Mouse (Mus musculus) G1E (cell line): ENCODE measurements around the gene Abhd17a. TPM values are rescaled to one million over a fixed set of nuclear protein-coding genes. Genes with fewer than 3 reads are reported as not detected.

ENCODE experiments used
- ATAC-seq: 2 replicates; pipeline ENCODE4 v1.8.0; 2016; ENCODE audit warnings: mild to moderate bottlenecking; ENCODE audit not compliant: insufficient number of reproducible peaks, poor library complexity, low FRiP score, severe bottlenecking; ENCODE audit errors: extremely low read depth
- DNase-seq: peaks from one replicate; pipeline ENCODE4 v3.0.0; 2012; ENCODE audit warnings: low spot score
- H3K27me3 ChIP-seq: 2 replicates; pipeline ENCODE4 v1.6.1; 2012; ENCODE audit warnings: mild to moderate bottlenecking, low read length, inconsistent platforms; ENCODE audit not compliant: insufficient read depth
- H3K36me3 ChIP-seq: replicated peaks from 2 replicates; pipeline ENCODE3; 2012; ENCODE audit warnings: mild to moderate bottlenecking, inconsistent platforms
- H3K4me1 ChIP-seq: 2 replicates; pipeline ENCODE4 v1.6.1; 2012; ENCODE audit warnings: low read depth, low read length, inconsistent platforms, mixed read lengths; ENCODE audit not compliant: insufficient read depth
- H3K4me3 ChIP-seq: 2 replicates; pipeline ENCODE4 v1.5.1; 2012; ENCODE audit warnings: low read depth, mild to moderate bottlenecking, inconsistent platforms, low read length, moderate library complexity, mixed read lengths
- H3K9me3 ChIP-seq: replicated peaks from 2 replicates; pipeline ENCODE4 v1.6.1; 2012; ENCODE audit warnings: inconsistent platforms
- CTCF ChIP-seq: IDR thresholded peaks from 2 replicates; pipeline ENCODE4 v1.5.1; 2012; ENCODE audit warnings: low read depth, low read length, inconsistent platforms, mixed read lengths
- GATA1 ChIP-seq: IDR thresholded peaks from 2 replicates; pipeline ENCODE4 v1.6.1; 2012; ENCODE audit warnings: borderline replicate concordance, low read length, inconsistent platforms, mixed read lengths
- GATA2 ChIP-seq: IDR thresholded peaks from 2 replicates; pipeline ENCODE4 v1.6.1; 2012; ENCODE audit warnings: low read depth, low read length, inconsistent platforms, borderline replicate concordance
- POLR2AphosphoS5 ChIP-seq: IDR thresholded peaks from 2 replicates; pipeline ENCODE4 v1.6.1; 2012; ENCODE audit warnings: low read depth, low read length, inconsistent platforms; ENCODE audit not compliant: insufficient replicate concordance
- TAL1 ChIP-seq: conservative IDR thresholded peaks from 2 replicates; pipeline ENCODE4 v1.6.1; 2012; ENCODE audit warnings: low read depth, low read length, inconsistent platforms, mixed read lengths
- polyA plus RNA-seq: library from polyadenylated mRNA; stranded (reverse); fragments of >175 nt; gene quantifications from 2 replicates; pipeline ENCODE4 v1.2.3, GENCODE M21; 2012
- total RNA-seq, 2 experiments: library from RNA; stranded (forward) in 1 of 2; stranded (reverse) in 1 of 2; fragments of 200-1000 nt in 1 of 2; fragments of >200 nt in 1 of 2; fragmentation: Nextera tagmentation in 1 of 2; gene quantifications; 2 replicates each; pipeline ENCODE4 v1.2.3; 2014 to 2017

The Abhd17a gene
- total and polyA plus RNA-seq, 3 experiments = 12.4 to 574 (median 37.8) TPM

- H3K4me1 ChIP-seq = peaks cover 58% of the 10 kb centered on the region
- no peaks in the 10 kb centered on the region for H3K27me3 ChIP-seq
- H3K9me3 ChIP-seq = no peaks in the 10 kb centered on the region
- no peak for TF ChIP-seq POLR2AphosphoS5
- TF ChIP-seq TAL1 = no peak
- no peak for TF ChIP-seq GATA1
- no peak for TF ChIP-seq CTCF
- no peak for TF ChIP-seq GATA2
- ATAC-seq (no peak), DNase-seq (no peak)
- no peak overlapping the region for H3K4me3 ChIP-seq
- H3K36me3 ChIP-seq = peaks cover 88% of the 10 kb centered on the region
Measured at GRCm38 (mm10) chr10:80552364-80552763, 37.8 kb downstream of the Abhd17a start.

- DNase-seq (no peak), ATAC-seq (no peak)
- Histone ChIP-seq H3K9me3 (no peaks in the 10 kb centered on the region), H3K36me3 (peaks cover 98% of the 10 kb centered on the region), H3K4me3 (no peak overlapping the region), H3K27me3 (no peaks in the 10 kb centered on the region), H3K4me1 (peaks cover 48% of the 10 kb centered on the region)
- TF ChIP-seq CTCF (no peak), POLR2AphosphoS5 (no peak)
Measured at GRCm38 (mm10) chr10:80549279-80549678, 40.9 kb downstream of the Abhd17a start.

- Histone ChIP-seq H3K4me3 (peak overlapping the region; percentile 30; the same call in 1 of the 2 replicates), H3K27me3 (no peaks in the 10 kb centered on the region), H3K36me3 (peaks cover 98% of the 10 kb centered on the region), H3K9me3 (no peaks in the 10 kb centered on the region), H3K4me1 (peaks cover 40% of the 10 kb centered on the region)
- DNase-seq (peak; percentile 71), ATAC-seq (no peak)
- no peak for TF ChIP-seq GATA1
- no peak for TF ChIP-seq POLR2AphosphoS5
- peak; percentile 56 for TF ChIP-seq CTCF
Measured at GRCm38 (mm10) chr10:80548428-80549006, 41.6 kb downstream of the Abhd17a start.

- H3K36me3 ChIP-seq = peaks cover 98% of the 10 kb centered on the region
Measured at GRCm38 (mm10) chr10:80547539-80547938, 42.6 kb downstream of the Abhd17a start.

GRCm38 (mm10) chr10:80546945-80547344, 43.2 kb downstream of the Abhd17a start:
- Histone ChIP-seq H3K4me3 (no peak overlapping the region), H3K4me1 (peaks cover 28% of the 10 kb centered on the region), H3K36me3 (peaks cover 98% of the 10 kb centered on the region), H3K27me3 (no peaks in the 10 kb centered on the region), H3K9me3 (no peaks in the 10 kb centered on the region)
- ATAC-seq (no peak), DNase-seq (no peak)
- no peak for TF ChIP-seq CTCF
- TF ChIP-seq TAL1 = no peak
- no peak for TF ChIP-seq GATA1
- no peak for TF ChIP-seq POLR2AphosphoS5
- TF ChIP-seq GATA2 = no peak

More at GRCm38 (mm10) chr10:80547539-80547938, 42.6 kb downstream of the Abhd17a start:
- Histone ChIP-seq H3K4me3 (no peak overlapping the region), H3K4me1 (peaks cover 32% of the 10 kb centered on the region), H3K9me3 (no peaks in the 10 kb centered on the region), H3K27me3 (no peaks in the 10 kb centered on the region)
- no peak for ATAC-seq
- TF ChIP-seq TAL1 = no peak
- TF ChIP-seq GATA2 = no peak
- no peak for TF ChIP-seq CTCF
- no peak for TF ChIP-seq GATA1
- no peak for DNase-seq

- Histone ChIP-seq H3K36me3 (peaks cover 100% of the 10 kb centered on the region), H3K4me3 (peak overlapping the region; percentile 13; the same call in 1 of the 2 replicates), H3K9me3 (no peaks in the 10 kb centered on the region), H3K4me1 (peaks cover 26% of the 10 kb centered on the region), H3K27me3 (no peaks in the 10 kb centered on the region)
- no peak for ATAC-seq
- TF ChIP-seq GATA2 (no peak), GATA1 (no peak), POLR2AphosphoS5 (no peak), TAL1 (no peak), CTCF (no peak)
- DNase-seq = no peak
Measured at GRCm38 (mm10) chr10:80545590-80545989, 44.6 kb downstream of the Abhd17a start.

GRCm38 (mm10) chr10:80543873-80544272, 46.3 kb downstream of the Abhd17a start:
- H3K4me1 ChIP-seq = peaks cover 39% of the 10 kb centered on the region
- DNase-seq (no peak), ATAC-seq (no peak)
- H3K27me3 ChIP-seq = peaks cover under 1% of the 10 kb centered on the region; the same call in 1 of the 2 replicates
- TF ChIP-seq TAL1 = no peak
- TF ChIP-seq GATA1 = no peak
- TF ChIP-seq GATA2 = no peak
- no peak for TF ChIP-seq POLR2AphosphoS5
- TF ChIP-seq CTCF = no peak
- peaks cover 88% of the 10 kb centered on the region for H3K36me3 ChIP-seq
- no peaks in the 10 kb centered on the region for H3K9me3 ChIP-seq
- no peak overlapping the region for H3K4me3 ChIP-seq
